Mouse (Mus musculus) granulocyte monocyte progenitor cell, adult 5-6 weeks (primary cell): ENCODE data around the gene Gli3. TPM values are rescaled to one million over a fixed set of nuclear protein-coding genes. Genes with fewer than 3 reads are reported as not detected.

Experiments used
- ATAC-seq: replicated peaks from 2 replicates; pipeline ENCODE4 v1.8.0; 2016; ENCODE audit warnings: mild to moderate bottlenecking, moderate TSS enrichment, inconsistent platforms; ENCODE audit not compliant: poor library complexity, severe bottlenecking
- total RNA-seq, 2 experiments: library from RNA; stranded (forward) in 1 of 2; stranded (reverse) in 1 of 2; fragments of 200-712, 200-1000 nt in 1 of 2; fragments of >200 nt in 1 of 2; fragmentation: Nextera tagmentation in 1 of 2; gene quantifications; 2 replicates each; pipeline ENCODE4 v1.2.3; 2014 to 2017

Gene Gli3
- total RNA-seq (2014; fragmentation: Nextera tagmentation) (not detected in 2 replicates), total RNA-seq (2017) (not detected in 2 replicates)

DNA sequence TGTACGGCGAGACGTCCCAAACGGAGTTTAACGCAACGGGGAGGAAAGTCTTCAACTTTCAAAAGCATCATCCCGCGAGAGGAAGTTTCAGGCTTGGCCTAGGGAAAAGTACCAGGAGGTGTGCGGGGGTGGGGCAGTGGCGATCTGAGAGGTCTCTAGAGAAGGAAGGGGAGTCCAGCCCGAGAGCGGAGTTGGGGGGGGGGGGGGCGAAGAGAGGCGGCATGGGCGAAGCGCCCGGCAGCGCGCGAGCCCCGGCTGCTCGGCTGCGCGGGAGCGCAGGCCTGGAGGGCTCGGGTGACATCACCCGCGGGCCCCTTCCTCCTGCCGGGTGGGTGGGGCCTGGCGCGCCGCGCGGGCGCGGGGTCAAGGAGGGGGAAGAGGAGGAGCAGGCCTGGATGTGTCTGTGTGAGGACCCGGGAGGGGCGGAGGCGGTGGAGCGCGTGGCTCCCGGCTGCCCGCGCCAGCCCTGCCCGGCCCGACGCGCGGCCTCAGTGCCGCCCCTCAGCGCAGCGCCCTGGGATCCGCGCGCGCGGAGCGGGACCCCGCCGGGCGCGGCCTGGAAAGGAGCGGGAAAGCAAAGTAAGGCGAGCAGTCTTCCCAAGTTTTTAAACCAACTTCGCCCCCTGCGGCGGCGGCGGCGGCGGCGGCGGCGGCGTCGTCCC is at the start of gene Gli3:
Gene Gli3 (plus strand): TSS at position 406 of the 662 bp plus-strand sequence.
- peak; percentile 74 for ATAC-seq

DNA sequence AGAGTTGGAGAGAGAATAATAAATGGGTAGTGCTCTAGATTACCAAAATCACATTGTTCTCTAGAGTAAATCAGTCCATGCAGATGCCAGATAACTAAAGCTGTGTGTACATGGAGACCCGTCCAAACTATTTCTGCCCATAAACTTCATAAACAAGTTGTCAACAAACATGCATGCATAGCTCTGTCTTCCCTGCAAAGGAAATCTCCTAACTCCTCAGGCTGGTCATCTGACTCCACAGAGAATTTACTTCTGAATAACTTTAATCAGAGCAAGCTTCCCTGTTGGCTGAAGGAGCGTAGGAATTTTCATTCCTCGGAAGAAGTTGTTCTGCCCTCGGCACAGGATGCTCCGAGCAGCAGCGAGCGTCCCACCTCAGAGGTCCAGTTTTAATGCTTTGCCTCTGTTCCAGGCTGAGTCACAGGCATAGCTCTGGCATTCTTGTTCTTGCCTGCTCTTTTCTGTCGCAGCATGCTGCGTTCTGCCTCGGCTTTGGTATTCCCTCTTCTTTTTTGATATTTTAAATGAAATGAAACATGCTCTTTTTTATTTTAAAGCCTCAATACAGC is 41.8 kb upstream of the Gli3 start:
- no peak for ATAC-seq

DNA sequence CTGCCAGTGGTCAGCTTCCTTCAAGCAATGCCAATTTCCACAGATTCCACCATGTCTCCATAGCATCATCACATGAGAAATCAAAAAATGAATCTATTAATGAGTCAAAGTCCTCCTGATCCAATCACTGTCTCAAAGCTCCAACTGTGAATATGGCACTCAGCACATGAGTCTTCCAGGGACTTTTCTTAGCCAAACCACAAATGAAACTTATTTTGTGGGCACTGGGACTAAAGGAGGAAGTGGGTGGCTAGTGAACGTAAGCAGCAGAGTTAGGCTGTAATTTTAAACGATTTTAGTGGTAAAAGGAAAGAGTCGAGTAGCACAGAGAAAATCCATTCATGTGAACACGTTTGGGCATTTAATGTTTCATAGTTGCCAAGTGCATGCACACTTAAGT is 21.0 kb upstream of the Gli3 start:
- peak; percentile 97 for ATAC-seq

DNA sequence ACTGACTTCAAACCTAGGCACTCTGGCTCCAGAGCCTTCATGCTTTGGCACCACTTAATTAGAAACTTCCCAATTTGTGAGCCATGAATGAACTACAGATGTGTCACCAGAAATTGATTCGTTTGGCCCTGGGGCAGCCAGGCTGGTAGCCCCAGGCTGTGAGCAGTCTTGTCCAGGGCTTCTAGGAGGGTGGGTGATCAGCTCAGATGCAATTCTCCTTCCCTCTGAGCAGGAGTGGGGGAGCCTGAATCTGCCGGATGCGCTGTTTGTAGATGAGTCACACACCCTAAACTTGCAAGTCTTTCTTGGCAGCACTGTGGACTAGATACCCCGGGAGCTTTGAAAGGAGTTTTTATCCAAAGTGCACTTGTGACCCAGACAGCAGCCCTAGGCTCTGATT is 18.7 kb upstream of the Gli3 start:
- ATAC-seq: no peak

DNA sequence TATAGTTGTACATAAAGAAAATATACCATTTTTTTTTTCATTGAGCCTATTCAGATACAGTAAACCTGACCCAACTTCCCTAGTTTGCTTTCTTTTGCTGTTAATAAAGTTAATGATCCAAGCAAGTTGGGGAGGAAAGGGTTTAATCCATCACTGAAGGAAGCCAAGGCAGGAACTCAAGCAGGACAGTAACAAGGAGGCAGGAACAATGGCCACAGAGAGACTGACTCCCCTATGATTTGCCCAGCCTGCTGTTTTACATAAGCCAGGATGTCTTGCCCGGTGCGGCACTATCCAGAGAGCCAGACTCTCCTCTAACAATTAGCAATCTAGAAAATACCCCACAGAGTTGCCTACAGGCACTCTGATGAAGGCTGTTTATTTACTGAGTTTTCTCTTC is 17.4 kb upstream of the Gli3 start:
- no peak for ATAC-seq

DNA sequence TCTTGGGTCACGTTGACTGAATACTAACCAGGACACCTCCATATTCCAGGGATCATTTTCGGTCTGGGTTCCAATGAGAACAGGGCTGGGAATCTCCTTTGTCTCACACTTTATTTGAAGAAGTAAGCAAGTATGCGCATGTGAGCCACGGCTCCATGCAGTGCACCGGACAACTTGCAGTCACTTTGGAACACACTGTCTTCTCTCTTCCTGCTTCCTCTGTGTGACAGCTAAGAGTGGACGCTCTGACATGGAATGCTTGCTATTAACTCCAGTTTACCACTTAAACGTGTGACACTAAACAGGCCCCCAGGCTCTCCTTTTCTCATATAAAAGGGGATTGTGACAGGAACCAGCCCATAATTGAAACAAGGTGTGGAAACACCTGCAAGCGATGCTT is 17.0 kb upstream of the Gli3 start:
- no peak for ATAC-seq

DNA sequence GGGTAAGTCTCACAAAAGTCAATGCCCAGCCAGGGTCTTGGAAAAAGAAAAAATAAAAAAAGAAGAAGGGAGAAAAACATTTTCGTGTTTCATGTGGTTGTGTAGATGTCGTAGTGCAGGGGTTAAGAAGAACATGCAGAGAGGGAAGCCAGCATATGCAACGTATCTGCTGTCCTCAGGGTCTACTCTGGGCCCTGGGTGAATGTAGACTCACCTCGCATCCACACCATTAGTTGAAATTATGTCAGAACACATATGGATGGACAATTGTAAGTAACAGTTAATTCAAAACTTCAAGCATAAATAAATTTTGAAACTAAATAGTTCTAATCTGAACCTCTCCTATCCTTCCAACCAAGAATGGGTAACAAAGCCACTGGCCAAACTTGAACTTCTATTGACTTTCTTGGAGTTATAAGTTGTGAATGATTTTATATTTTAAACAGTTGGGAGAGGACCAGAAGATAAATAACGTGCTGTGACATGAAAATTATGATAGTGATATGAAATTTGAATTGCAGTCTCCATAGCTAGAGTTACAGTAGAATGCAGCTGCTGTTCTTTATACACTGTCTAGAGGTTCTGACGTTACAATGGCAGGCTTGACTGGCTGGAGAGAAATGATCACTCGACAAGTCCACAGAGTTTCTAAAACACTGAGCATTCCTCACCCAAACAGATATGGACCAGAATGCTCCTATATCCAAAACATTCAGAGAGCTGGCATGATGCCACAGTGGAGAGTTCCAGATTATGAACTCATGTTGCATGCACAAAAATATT is 16.1 kb upstream of the Gli3 start:
- ATAC-seq: no peak

DNA sequence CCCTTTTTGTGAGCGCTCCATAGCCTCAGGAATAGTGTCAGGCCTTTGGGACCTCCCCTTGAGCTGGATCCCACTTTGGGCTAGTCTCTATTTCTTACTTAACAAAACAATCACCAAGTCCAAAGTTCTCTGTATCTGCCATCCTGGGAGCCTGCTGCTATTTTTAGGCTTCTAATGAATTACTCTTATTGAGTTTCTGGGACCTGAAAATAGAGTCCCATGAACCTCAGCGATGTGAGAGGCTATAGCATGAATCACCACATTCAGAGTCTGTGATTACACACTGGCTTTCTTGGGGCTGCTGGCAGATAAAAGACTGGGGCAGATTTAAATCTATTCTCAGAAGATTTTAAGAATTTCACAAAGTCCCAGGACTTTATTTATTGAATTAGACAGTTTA is 12.1 kb upstream of the Gli3 start:
- no peak for ATAC-seq

DNA sequence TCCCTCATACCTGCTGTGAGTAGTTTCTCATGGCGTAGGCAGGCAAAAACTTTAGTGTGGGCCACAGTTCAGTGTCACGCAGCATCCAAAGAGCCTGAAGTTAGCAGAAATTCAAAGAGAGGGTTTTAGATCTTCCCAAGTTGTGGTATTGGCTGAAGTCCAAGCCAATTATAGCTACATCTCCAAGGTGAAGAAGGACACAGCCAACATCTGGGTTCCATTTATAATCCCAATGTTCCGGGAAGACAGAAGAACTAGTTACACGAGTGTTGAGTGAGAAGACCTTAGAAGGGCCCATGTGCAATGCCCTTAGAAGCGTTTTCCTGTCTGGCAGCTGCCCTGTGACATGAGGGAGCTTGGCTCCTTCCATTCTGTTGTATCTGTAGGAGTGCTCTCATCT is 5.2 kb upstream of the Gli3 start:
- no peak for ATAC-seq

DNA sequence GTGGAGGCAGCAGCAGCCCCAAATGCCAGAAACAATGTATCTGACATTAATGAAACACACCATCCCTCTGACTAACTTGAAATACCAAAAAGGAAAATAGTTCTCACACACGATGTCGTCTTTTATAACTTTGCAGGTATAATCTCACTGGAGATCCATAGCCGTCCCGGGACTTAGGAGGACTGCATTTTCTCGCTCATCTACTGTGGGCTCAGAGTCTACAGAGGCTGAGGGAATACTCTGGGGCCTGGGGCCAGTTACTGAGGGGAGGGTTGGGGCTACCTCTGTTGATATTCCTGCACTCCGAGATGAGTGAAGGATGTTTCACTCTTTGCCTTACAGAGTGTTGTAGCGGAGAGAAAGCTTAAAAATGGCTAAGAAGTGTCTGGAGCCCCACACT is 1.1 kb upstream of the Gli3 start:
- no peak for ATAC-seq

DNA sequence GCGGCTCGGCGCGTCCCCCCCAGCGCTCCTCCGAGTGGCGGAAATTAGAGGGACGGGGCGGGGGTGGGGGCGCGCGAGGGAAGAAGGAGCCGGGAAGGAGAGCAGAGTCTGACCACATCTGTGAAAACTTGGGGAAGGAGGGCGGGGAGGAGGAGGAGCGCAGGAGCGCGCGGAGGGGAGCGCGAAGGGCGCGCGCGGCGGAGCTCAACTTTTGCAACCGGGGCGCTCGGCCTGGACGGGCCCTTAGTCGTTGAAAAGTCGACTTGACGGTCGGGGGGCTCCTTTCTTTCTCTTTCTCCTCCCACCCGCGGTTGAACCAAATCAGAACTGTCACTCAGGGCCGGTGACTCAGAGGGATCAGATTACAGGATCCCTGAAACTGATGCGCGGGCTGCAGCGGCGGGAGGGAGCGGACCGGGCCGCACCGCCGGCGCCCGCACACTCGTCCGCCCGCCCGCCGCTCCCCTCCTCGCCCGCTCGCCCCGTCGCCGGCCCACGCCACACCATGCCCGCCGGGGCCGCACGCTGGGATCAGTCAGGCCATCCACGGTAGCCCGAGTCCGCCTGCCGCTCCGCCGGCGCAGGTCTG is 551 bp downstream of the Gli3 start:
- peak; percentile 22; the same call in 1 of the 2 replicates for ATAC-seq

DNA sequence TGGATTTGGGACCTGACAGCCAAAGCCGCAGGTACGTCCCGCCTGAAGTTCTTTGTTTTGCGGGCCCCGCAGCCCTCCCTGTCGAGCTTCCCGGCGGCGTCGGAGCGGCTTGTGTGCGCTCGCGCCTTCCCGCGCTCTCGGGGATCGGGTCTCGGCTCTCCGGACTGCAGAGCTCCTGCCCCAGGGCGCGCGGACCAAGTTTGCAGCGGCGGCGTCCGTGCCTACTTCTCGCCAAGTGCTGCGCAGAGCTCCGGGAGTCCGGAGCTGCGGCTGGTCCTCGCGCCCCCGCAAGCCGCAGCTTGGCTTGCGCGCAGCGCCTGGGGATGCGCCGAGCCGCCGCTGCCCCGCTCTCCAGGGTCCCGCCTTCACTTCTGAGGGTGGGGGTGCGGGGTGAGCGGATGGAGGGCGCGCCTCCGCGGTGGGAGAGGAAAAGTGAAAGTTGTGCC is 1.1 kb downstream of the Gli3 start:
- ATAC-seq: peak; percentile 49

DNA sequence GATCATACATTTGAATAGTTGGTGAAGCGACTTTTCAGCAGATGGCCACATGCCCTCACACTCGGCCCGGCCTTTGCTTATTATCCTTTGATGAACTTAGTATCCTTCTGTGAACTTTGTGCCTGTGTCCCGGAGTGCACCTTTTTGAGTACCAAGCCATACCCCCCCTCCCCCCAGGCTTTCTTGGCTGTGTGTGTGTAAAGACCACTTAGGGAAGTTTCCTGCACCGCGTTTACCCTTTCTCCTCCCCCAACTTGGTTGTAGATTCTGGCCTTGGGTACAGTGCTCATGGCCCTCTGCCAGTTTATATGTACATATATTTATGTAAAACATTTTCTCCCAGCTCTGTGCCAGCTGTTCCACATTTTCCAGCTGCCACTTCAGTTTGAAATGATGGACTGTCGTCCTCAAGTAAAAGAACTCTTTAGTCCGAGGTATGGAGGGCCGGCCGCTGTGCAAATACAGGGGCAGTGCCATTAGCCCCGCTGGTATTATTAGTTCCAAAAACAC is 1.8 kb downstream of the Gli3 start:
- ATAC-seq: no peak

DNA sequence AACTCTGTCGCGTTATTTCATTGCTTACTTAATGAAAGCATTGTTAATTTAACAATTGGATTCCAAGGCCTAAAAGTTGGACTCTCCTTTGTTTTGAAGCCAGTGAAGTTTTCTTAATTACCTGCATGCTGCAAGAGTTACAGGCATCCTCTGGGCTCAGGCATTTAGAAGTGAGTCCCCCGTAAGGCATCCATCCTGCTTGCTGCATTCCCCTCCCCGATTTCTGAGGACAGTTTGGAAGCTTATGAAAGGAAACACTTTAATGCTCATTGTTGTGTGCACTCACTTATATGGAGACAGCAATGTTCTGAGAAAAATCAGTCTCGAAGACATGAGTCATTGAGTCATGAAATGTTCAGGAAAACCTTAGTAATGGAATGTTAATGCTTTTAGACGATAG is 3.5 kb downstream of the Gli3 start:
- no peak for ATAC-seq

DNA sequence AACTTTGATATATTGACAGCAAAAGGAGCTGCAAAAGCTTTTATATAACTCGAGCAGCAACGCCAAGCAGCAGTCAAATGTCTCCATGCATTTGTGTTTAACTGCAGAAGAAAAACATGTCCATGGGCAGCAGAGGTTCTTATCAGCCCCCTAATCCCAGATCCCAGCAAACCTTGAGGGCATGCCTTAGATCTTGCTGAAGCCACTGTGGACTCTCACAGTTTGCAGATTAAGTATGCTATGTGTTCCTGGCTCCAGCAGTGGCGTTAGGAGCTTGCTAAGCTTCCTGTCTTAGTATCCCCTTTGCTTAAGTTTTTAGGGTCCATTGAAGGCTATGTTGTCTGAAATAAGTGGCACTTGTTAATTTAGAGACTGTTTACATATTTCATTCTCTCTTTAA is 4.4 kb downstream of the Gli3 start:
- ATAC-seq: no peak

DNA sequence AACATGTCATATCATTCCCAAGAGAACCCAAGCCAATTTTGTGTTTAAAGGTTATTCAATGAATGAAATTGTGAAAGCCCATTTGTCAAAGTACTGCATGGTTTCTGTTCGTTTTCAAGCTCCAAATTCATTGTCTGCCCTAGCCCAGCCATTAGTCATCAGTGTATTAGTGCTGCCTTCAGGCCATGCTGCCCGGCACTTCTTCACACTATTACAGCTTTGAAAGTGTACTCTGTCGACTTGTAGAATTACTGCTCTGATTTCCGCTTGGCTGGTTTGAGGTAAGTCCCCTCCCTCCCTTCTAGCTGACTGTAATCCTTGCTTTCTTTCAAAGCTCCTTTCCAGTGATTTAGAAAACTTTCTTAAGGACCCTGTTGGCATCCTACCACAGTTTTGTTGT is 5.4 kb downstream of the Gli3 start:
- no peak for ATAC-seq

DNA sequence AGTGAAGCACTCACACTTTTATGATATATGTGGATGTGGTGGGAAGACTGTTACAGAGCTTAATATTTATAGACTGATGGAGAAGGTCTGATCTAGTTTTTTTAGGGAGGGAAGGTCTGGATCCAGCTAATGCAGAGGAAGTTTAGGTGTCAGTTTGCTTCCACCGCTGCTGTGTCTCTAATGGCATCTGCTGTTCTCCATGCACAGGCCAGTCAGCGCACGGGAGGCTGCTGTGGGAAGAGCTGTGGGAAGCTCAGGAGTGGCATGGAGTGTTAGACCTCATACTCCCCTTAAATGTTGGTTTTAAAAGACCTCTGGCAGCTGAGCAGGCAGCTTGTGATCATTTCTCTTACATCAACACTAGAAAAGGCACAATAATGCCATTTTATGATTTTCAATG is 7.0 kb downstream of the Gli3 start:
- ATAC-seq: no peak

DNA sequence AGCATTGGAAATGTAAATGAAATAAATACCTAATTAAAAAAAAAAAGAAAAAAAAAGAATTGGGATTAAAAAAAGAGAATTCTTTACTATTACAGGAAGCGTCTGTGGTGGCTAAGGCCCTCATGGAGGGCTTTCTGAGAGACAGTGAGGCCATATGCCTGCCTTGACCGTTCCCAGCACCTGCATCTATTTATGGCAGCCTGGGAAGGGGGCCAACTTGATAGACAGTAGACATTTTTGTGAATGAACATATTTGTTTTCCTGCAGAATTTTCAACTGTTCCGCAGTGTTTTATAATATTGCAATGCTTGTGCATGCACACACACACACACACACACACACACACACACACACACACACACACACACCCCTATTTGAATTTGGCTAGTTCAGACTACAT is 9.7 kb downstream of the Gli3 start:
- no peak for ATAC-seq

DNA sequence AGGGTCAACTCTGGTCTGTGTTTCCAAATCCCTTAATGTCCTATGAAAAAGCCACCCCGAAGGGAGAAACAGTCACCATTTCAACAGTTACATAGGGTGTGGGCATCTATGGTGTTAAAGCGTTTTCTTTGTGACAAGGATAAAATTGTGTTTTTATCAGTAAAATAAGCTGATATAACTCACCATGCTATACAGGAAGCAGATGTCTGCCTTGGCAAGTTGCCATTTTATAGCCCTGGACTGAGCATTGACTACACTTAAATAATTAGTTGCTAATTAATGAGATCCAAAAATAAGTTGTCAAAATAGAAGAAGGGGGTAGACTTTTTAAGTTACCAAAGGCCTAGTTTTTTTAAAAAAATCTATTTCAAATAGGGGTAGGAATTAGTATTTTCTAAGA is 11.4 kb downstream of the Gli3 start:
- no peak for ATAC-seq

DNA sequence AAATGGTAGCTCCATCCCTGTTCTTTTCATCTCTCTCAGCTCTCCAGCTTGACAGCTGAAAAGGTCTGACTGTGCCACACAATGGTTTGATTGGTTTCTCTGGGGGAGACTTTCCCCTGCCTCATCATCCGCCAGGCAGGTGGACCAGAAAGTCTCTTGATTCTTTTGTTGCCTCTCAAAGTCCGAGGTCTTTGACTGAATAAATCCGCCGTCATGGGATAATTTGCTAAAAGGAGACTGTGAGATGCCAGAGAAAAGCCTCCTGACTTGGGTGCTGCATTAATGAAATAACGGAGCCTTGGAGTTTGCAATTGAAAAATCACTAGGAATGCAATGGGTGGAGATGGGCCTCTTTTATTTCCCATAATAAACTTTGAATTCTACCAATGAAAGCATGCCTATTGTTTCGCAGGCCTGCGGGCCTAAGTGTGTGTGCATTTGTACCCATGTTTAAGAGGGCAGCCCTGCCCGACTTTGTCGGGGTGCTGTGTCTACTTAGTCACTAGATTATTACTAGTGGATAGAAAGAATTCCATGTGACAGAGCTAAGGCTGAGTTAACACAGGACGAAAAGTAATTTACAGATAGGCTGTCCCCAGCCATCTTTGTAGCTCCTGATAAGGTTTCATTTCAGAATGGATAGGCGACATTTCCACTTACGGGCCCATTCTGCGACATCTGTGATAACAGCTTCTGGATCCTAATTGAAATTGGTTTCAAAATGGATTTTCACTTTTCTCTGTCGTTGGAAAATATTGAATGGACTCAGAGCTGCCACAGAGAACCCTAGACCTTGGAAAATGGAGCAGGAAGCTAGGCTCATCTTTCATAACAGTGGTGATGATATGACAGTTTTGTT is 23.2 kb downstream of the Gli3 start:
- ATAC-seq: no peak
